Mouse (Mus musculus): ENCODE data around the gene Casp9. TPM values are rescaled to one million over a fixed set of nuclear protein-coding genes. Genes with fewer than 3 reads are reported as not detected.

Casp9 gene
- polyA plus RNA-seq (2014; fragmentation: Nextera tagmentation; extraction: Ambion mirVana): 14.5 and 24.3 TPM in 2 replicates

DNA sequence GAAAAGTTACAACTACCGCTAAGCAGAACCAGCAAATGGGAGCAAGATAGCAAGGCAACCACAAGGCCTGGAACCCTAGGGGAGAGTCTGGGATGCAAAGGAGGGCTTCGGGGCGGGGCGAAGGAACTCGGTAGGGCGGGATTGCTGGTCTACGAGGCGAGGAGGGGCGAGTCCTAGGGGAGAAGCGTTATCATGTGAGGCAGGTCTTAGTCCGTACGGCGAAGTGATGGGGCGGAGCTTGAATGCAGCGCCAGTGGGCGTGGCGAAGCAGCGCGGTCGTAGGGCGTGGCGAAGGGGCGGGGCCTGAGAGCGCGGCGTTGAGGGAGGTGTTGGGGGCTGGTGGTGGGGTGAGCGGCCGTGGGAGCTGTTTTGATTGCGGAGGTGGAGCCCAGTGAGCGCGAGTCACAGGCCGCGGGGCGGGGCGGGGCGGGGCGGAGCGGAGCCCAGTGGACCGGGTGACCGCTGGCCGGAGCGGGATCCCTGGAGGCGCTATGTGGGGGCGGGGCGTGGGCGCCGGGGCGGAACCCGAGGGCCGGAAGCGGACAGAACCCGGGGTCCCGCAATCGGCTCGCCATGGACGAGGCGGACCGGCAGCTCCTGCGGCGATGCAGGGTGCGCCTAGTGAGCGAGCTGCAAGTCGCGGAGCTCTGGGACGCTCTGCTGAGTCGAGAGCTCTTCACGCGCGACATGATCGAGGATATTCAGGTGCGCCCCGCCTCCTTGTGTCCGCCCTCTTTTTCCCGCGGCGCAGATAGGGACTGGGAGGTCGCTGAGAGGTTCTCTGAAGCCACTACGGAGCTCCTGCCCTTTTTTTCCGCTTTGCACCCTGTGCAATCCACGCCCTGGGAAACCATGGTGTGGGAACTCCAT is at the start of gene Casp9:
TSS of gene Casp9 (plus strand) at position 331 of the 870 bp plus-strand sequence.
- peak within 1 kb of the TSS; percentile 50 for H3K4me2 ChIP-seq (replicated peaks; ENCODE audit: low read depth, low read length)
- H3K27me3 ChIP-seq (ENCODE audit: control insufficient read depth, insufficient read depth, low read length): no peaks in the 10 kb centered on the region
- peak within 1 kb of the TSS; percentile 97 for H3K27ac ChIP-seq (ENCODE audit: low read depth, low read length)
- H3K4me1 ChIP-seq (ENCODE audit: control insufficient read depth, insufficient read depth, low read length): peaks cover 7% of the 10 kb centered on the region; the same call in 1 of the 2 replicates
- peak within 1 kb of the TSS; percentile 69 for H3K9ac ChIP-seq (ENCODE audit: low read depth, low read length)
- ATAC-seq (ENCODE audit: low FRiP score, low TSS enrichment): peak; percentile 88
- WGBS: under 1% methylated on average over 61 of the region's 80 CpGs
- no peaks in the 10 kb centered on the region for H3K9me3 ChIP-seq (ENCODE audit: control insufficient read depth, low read length)
- peak within 1 kb of the TSS; percentile 67 for H3K4me3 ChIP-seq (ENCODE audit: low read length)
- H3K36me3 ChIP-seq (ENCODE audit: control insufficient read depth, insufficient read depth, low read length): peaks cover 13% of the 10 kb centered on the region; the same call in 1 of the 2 replicates

DNA sequence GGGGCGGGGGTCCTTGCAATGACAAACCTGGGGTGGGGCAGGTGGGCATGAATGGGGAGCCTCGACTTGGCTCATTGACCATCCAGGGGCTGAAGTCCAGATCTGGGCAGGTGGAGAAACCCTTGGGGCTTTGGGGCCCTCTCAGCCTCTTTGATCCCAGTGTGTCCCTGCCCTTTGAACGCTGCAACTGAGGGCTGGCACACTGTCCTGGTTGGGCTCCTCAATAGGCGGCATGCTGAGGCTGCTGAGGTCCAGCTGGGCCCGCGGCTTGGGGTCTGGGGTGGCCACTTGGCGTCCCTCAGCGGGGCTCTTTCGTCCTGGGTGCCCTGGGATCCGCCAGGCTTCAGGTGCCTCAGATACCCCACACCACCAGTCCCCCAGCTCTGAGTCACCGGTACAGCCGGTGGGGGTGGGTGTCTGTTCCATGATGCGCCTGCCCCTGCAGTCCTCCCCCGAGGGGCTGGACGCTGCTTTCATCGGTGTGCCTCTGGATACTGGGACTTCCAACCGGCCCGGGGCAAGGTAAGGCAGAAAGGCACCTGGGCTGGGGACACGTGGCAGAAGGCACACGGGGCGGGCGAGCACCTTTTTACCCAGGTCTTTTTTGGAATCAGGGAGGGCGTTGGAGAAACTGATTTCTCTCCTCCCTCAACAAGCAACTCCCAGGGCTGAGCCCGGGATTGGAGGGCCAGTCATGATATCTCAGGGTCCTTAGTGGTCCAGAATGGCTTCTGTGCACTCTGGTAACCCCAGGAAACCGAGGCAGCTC is 46.6 kb upstream of the Casp9 start, which contains the start of gene Agmat:
TSS of gene Agmat (plus strand) at position 95 of the 769 bp plus-strand sequence.
- 19% methylated on average over 25 of the region's 25 CpGs for WGBS
- 0 out of 2 replicates have a peak within 1 kb of the TSS, but pooled peaks have one; percentile 10 for H3K4me2 ChIP-seq (replicated peaks; ENCODE audit: low read depth, low read length)
- no peak for ATAC-seq (ENCODE audit: low FRiP score, low TSS enrichment)
- H3K9me3 ChIP-seq (ENCODE audit: control insufficient read depth, low read length): no peaks in the 10 kb centered on the region
- peak within 1 kb of the TSS; percentile 23; the same call in 1 of the 2 replicates for H3K9ac ChIP-seq (ENCODE audit: low read depth, low read length)
- H3K4me1 ChIP-seq (ENCODE audit: control insufficient read depth, insufficient read depth, low read length): peaks cover 4% of the 10 kb centered on the region; the same call in 1 of the 2 replicates
- H3K27me3 ChIP-seq (ENCODE audit: control insufficient read depth, insufficient read depth, low read length): no peaks in the 10 kb centered on the region
- H3K36me3 ChIP-seq (ENCODE audit: control insufficient read depth, insufficient read depth, low read length): no peaks in the 10 kb centered on the region
- no peak within 1 kb of the TSS for H3K27ac ChIP-seq (ENCODE audit: low read depth, low read length)
- no peak within 1 kb of the TSS; the same call in 1 of the 2 replicates for H3K4me3 ChIP-seq (ENCODE audit: low read length)

DNA sequence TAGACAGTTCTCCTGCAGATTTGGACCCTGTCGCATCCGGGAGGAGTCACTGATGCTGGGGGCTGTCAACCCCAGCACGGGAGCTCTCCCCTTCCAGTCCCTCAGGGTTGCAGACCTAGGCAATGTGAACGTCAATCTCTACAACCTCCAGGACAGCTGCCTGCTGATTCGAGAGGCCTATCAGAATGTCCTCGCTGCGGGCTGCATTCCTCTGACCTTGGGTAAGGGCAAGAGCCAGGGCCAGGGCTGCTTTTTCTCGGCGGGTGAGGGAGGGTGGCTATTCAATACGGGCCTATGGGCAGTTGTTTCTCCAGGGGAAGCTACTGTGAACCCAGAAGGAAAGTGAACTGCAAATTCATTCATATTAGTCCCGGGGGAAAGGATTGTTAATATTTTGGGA is 43.9 kb upstream of the Casp9 start:
- no peak overlapping the region for H3K4me2 ChIP-seq (replicated peaks; ENCODE audit: low read depth, low read length)
- H3K9ac ChIP-seq (ENCODE audit: low read depth, low read length): no peak overlapping the region
- H3K27me3 ChIP-seq (ENCODE audit: control insufficient read depth, insufficient read depth, low read length): no peaks in the 10 kb centered on the region
- H3K4me1 ChIP-seq (ENCODE audit: control insufficient read depth, insufficient read depth, low read length): peaks cover 4% of the 10 kb centered on the region; the same call in 1 of the 2 replicates
- no peak for ATAC-seq (ENCODE audit: low FRiP score, low TSS enrichment)
- no peaks in the 10 kb centered on the region for H3K9me3 ChIP-seq (ENCODE audit: control insufficient read depth, low read length)
- 42% methylated on average over 11 of the region's 11 CpGs for WGBS
- no peaks in the 10 kb centered on the region for H3K36me3 ChIP-seq (ENCODE audit: control insufficient read depth, insufficient read depth, low read length)
- no peak overlapping the region for H3K27ac ChIP-seq (ENCODE audit: low read depth, low read length)
- no peak overlapping the region for H3K4me3 ChIP-seq (ENCODE audit: low read length)

DNA sequence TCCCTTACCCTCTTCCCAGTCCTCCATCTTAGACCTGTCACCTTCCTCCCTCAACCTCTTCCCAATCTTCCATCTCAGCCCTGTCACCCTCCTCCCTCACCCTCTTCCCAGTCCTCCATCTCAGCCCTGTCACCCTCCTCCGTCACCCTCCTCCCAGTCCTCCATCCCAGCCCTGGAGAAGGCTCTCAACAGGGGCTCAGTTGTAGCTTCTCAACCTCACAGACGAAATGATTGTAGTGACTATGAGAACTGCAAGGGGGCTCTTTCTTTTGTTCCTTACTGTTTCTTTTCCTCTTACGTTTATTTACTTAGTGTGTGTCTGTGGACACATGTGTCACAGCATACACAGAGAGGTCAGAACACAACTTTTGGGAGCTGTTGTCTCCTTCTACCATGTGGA is 42.6 kb upstream of the Casp9 start:
- H3K4me2 ChIP-seq (replicated peaks; ENCODE audit: low read depth, low read length): no peak overlapping the region
- ATAC-seq (ENCODE audit: low FRiP score, low TSS enrichment): no peak
- no peak overlapping the region for H3K9ac ChIP-seq (ENCODE audit: low read depth, low read length)
- peaks cover 4% of the 10 kb centered on the region; the same call in 1 of the 2 replicates for H3K4me1 ChIP-seq (ENCODE audit: control insufficient read depth, insufficient read depth, low read length)
- H3K27ac ChIP-seq (ENCODE audit: low read depth, low read length): no peak overlapping the region
- H3K36me3 ChIP-seq (ENCODE audit: control insufficient read depth, insufficient read depth, low read length): no peaks in the 10 kb centered on the region
- H3K4me3 ChIP-seq (ENCODE audit: low read length): no peak overlapping the region
- 66% methylated on average over 3 of the region's 3 CpGs for WGBS
- H3K27me3 ChIP-seq (ENCODE audit: control insufficient read depth, insufficient read depth, low read length): no peaks in the 10 kb centered on the region
- H3K9me3 ChIP-seq (ENCODE audit: control insufficient read depth, low read length): no peaks in the 10 kb centered on the region

DNA sequence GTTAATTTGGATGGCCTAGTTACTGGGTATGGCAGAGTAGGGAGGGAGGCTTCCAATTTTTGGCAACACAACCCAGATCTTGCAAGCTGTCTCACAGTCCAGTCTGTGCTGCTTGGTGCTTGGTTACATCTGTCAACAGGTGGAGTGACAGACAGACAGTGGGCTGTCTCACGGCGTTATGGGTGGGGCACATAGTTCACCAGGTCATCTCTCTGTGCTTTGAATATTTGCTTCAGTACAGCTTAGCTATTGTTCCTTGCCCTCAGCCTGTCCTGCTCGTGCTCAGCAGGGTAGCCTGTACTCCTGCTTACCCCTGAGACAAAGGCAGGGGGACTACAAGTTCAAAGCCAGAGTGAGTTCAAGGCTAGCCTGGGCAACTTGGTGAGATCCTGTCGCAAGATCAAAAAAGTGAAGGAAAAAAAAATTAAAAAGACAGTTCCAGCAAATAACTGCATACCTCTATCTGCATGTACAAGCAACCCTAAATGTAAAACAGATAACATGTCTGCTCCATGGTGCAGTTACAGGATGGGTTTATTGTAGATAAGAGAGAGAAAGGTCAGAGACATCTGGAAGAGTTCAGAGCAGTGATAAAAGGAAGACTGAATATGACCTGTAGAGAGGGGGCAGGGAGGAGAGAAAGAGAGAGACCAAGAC is 41.9 kb upstream of the Casp9 start:
- ATAC-seq (ENCODE audit: low FRiP score, low TSS enrichment): no peak
- no peaks in the 10 kb centered on the region for H3K9me3 ChIP-seq (ENCODE audit: control insufficient read depth, low read length)
- no peak overlapping the region for H3K9ac ChIP-seq (ENCODE audit: low read depth, low read length)
- peaks cover 4% of the 10 kb centered on the region; the same call in 1 of the 2 replicates for H3K4me1 ChIP-seq (ENCODE audit: control insufficient read depth, insufficient read depth, low read length)
- 58% methylated on average over 4 of the region's 4 CpGs for WGBS
- no peaks in the 10 kb centered on the region for H3K36me3 ChIP-seq (ENCODE audit: control insufficient read depth, insufficient read depth, low read length)
- H3K4me2 ChIP-seq (replicated peaks; ENCODE audit: low read depth, low read length): no peak overlapping the region
- no peak overlapping the region; the same call in 1 of the 2 replicates for H3K27ac ChIP-seq (ENCODE audit: low read depth, low read length)
- H3K4me3 ChIP-seq (ENCODE audit: low read length): no peak overlapping the region
- H3K27me3 ChIP-seq (ENCODE audit: control insufficient read depth, insufficient read depth, low read length): no peaks in the 10 kb centered on the region

DNA sequence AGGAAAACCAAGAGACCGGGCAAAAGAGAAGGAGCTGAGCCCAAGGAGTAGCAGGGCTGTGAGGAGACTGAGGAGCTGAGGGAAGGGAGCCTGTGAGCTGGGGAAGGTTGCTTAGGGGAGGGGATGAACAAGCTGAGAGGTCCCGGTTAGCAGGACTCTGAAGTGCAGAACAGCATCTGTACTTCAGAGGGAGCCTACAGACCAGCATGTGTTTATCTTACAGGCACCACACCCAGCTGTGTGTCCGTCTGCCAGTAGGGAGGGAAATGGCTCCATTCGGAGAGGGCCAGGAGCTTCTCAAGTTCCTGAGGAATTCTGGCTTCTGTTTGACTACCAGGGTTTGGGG is 41.4 kb upstream of the Casp9 start:
- no peaks in the 10 kb centered on the region for H3K36me3 ChIP-seq (ENCODE audit: control insufficient read depth, insufficient read depth, low read length)
- H3K4me2 ChIP-seq (replicated peaks; ENCODE audit: low read depth, low read length): no peak overlapping the region
- no peak overlapping the region for H3K9ac ChIP-seq (ENCODE audit: low read depth, low read length)
- no peaks in the 10 kb centered on the region for H3K4me1 ChIP-seq (ENCODE audit: control insufficient read depth, insufficient read depth, low read length)
- no peak overlapping the region; the same call in 1 of the 2 replicates for H3K27ac ChIP-seq (ENCODE audit: low read depth, low read length)
- H3K27me3 ChIP-seq (ENCODE audit: control insufficient read depth, insufficient read depth, low read length): no peaks in the 10 kb centered on the region
- H3K9me3 ChIP-seq (ENCODE audit: control insufficient read depth, low read length): no peaks in the 10 kb centered on the region
- no peak for ATAC-seq (ENCODE audit: low FRiP score, low TSS enrichment)
- no peak overlapping the region for H3K4me3 ChIP-seq (ENCODE audit: low read length)
- 5% methylated on average over 4 of the region's 4 CpGs for WGBS

DNA sequence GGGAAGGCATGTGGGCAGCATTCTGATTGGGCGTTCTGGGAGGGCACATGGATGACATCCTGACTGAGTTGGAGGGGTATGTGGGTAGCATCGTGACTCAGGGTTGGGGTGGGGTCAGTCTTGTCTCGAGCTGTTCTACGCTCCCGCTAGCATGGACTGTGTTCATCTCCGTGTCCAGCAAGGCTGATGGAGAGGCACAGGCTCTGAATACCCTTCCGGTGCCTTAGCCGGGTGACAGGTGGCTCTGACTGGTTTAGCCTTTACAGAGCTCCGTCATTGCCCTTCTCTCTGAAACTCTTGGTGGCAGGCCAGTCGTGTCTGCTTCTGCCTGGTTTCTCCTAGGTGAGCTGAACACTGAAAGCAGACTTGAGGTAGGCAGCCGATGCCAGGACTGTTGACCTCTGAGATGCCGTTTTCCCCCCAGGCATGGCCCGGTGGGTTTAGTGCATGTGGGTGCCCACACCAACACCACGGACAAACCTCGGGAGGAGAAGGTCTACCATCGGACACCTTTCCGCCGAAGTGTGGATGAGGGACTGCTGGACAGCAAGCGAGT is 38.0 kb upstream of the Casp9 start:
- ATAC-seq (ENCODE audit: low FRiP score, low TSS enrichment): no peak; the same call in 1 of the 2 replicates
- 91% methylated on average over 19 of the region's 19 CpGs for WGBS
- no peaks in the 10 kb centered on the region for H3K9me3 ChIP-seq (ENCODE audit: control insufficient read depth, low read length)
- no peak overlapping the region for H3K4me3 ChIP-seq (ENCODE audit: low read length)
- H3K27ac ChIP-seq (ENCODE audit: low read depth, low read length): no peak overlapping the region
- no peaks in the 10 kb centered on the region for H3K36me3 ChIP-seq (ENCODE audit: control insufficient read depth, insufficient read depth, low read length)
- H3K27me3 ChIP-seq (ENCODE audit: control insufficient read depth, insufficient read depth, low read length): no peaks in the 10 kb centered on the region
- H3K4me1 ChIP-seq (ENCODE audit: control insufficient read depth, insufficient read depth, low read length): no peaks in the 10 kb centered on the region
- H3K4me2 ChIP-seq (replicated peaks; ENCODE audit: low read depth, low read length): no peak overlapping the region
- no peak overlapping the region for H3K9ac ChIP-seq (ENCODE audit: low read depth, low read length)

DNA sequence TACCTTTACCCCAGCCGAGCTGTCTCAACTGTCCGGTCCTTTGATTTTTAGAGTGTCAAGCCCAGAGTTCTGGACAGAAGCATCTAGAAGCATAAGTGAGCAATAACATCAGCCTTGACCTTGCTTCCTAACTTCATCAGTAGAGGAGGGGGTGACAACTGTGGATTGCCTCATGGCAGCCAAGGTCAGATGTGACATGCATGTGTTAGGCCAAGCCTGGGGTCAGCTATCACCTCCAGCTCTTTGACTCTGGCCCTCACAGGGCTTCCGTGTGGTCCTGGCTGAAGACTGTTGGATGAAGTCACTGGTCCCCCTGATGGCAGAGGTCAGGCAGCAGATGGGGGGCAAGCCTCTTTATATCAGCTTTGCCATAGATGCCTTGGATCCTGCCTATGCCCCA is 36.3 kb upstream of the Casp9 start:
- peaks cover 2% of the 10 kb centered on the region; the same call in 1 of the 2 replicates for H3K36me3 ChIP-seq (ENCODE audit: control insufficient read depth, insufficient read depth, low read length)
- no peaks in the 10 kb centered on the region for H3K27me3 ChIP-seq (ENCODE audit: control insufficient read depth, insufficient read depth, low read length)
- 86% methylated on average over 3 of the region's 3 CpGs for WGBS
- no peaks in the 10 kb centered on the region for H3K9me3 ChIP-seq (ENCODE audit: control insufficient read depth, low read length)
- H3K9ac ChIP-seq (ENCODE audit: low read depth, low read length): no peak overlapping the region
- H3K4me2 ChIP-seq (replicated peaks; ENCODE audit: low read depth, low read length): no peak overlapping the region
- no peaks in the 10 kb centered on the region for H3K4me1 ChIP-seq (ENCODE audit: control insufficient read depth, insufficient read depth, low read length)
- H3K27ac ChIP-seq (ENCODE audit: low read depth, low read length): no peak overlapping the region
- no peak for ATAC-seq (ENCODE audit: low FRiP score, low TSS enrichment)
- no peak overlapping the region for H3K4me3 ChIP-seq (ENCODE audit: low read length)
